Mouse (Mus musculus) lung, adult 2 months (tissue): ENCODE results near the gene Ankrd13b.

ENCODE experiments used
- CTCF ChIP-seq: fragments of 200-500 bp; IDR thresholded peaks from 2 replicates; pipeline ENCODE4 v1.5.1; 2011; ENCODE audit warnings: mild to moderate bottlenecking, low read length, control low read depth; ENCODE audit not compliant: insufficient read depth
- POLR2A ChIP-seq: fragments of 200-500 bp; IDR thresholded peaks from 2 replicates; pipeline ENCODE4 v1.6.1; 2011; ENCODE audit warnings: low read depth, mild to moderate bottlenecking, control low read depth, low read length, borderline replicate concordance; ENCODE audit errors: extremely low read depth

DNA sequence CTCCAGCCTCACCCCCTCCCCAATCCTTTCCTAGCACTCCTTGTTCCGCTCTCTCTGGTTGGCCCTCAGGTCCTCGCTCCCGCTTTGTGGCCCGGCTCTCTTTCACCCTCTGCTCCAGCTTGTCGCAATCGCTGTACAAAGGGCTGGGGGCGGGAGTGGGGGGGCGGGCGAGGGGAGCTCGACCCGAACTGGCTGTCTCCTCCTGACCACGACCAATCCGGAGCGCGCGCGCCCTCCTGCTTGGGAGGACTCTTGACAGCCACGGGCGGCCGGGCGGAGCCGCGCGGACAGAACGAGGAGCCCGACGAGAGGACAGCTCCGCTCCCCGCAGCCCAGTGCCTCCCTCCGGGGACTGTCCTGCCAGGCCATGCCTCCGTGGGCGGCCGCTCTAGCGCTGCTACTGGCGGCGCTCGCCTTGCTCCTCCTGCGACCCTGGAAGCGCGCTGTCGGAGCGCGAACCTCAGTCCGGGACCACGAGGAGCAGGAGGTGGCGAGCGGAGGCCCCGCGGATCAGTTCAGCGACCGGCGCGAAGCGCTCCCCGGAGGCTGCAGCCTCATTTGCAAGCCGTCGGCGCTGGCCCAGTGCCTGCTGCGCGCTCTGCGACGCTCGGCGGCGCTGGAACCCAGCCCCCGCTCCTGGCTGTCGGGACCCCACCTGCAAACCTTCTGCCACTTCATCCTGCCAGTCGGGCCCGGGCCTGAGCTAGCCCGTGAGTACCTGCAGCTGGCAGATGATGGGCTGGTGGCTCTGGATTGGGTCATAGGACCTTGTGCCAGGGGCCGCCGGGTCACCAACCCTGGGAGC lies 25.6 kb upstream of the Ankrd13b start, which contains the start of gene Abhd15:
- TF ChIP-seq CTCF = no peak
- TF ChIP-seq POLR2A = peak; percentile 51; the same call in 1 of the 2 replicates
